Mouse (Mus musculus): ENCODE results near the gene Cactin. TPM values are rescaled to one million over a fixed set of nuclear protein-coding genes. Genes with fewer than 3 reads are reported as not detected.
A peak's percentile ranks its signal among the peaks of the same experiment; 100 is the strongest.

Cactin gene
- 10 to 100 TPM; 11.0 to 14.5 TPM for total RNA-seq (2021)
- long read RNA-seq, experiment 1, transcript Cactin-201 (9 exons, 2,715 nt): major isoform, 15 of 22 reads
- long read RNA-seq, experiment 1, partial matches to known transcripts: 5 of 22 reads
- long read RNA-seq, experiment 1, other reads (novel, unspliced or antisense): 2 of 22 reads
- long read RNA-seq, experiment 2, transcript Cactin-201 (9 exons, 2,715 nt): major isoform, 16 of 21 reads
- long read RNA-seq, experiment 2, partial matches to known transcripts: 3 of 21 reads
- long read RNA-seq, experiment 2, other reads (novel, unspliced or antisense): 2 of 21 reads

DNA sequence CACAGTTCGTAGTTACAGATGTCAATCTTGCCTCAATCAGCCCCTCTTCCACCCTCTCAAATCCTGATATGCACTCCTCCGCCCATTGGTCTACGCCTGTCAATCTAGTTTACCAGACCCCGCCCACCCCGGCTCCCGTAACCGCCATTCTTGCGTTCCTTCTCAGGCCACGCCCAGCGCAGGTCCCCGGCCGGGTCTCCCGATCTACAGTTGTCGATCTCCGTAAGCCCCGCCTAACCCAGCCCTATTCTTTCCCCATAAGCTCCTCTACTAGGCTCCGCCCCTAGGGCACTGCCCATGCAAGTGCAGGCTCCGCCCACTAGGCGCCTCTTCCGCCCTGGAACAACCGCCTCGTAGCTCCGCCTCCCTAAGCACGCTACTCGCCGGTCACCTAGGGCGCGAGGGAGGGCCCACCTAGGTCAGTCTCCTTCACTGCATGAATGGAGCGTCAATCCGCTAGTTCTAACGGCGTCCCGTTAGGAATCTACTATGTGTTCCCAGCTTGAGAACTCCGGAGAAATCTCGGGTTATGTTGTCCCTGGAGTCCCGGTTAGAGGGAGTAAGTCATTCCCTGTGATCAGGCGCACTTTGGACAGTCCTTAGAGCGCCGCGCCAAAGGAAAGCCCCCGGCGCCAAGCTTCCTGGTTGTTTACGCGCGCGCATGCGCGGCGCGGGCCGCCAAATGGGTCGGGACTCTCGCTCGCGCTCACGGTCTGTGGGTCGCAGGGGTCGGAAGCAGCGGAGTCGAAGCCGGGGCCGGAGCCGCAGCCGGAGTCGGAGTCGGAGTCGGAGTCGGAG lies at the start of gene Cactin:
Cactin (plus strand) TSS at position 554 of the 798 bp plus-strand sequence.
- DNase-seq: peak; percentile 97

DNA sequence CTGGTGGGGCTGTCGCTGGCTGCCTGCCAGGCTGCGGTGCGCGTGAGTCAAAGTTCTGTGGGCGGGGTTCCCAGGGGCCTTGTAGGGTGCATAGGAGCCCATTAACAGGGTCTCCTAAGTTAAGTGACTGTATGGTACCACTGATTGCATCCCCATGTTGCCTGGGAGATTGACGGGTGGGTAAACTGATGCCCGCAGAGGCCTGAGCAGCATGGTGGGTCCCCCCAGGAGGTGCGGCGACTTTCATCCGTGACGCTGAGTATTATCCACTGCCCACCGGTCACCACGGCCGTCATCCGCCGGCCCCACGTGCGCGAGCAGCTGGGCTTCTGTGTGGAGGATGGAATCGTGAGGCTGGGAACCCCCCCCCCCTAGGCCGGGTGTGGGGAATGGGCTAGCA lies 48.5 kb upstream of the Cactin start:
- no peak for DNase-seq

DNA sequence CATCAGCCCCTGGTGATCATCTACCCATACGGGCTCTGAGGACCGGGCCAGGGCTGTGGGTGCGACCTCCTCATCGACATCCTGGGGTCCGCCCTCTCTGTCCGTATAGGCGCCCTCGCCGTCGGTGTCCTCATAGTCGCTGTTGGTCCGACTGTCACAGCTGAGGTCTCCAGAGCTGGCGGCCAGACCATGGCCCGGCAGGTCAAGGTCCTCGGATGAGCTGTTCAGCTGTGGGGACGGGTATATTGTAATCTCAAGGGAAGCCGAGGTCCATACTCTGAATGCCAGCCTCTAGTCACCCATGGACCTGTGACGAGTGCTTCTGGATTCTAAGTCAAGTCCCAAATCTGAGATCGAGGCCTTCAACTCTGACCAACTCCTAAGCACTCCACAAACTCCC lies 47.1 kb upstream of the Cactin start:
- no peak for DNase-seq

DNA sequence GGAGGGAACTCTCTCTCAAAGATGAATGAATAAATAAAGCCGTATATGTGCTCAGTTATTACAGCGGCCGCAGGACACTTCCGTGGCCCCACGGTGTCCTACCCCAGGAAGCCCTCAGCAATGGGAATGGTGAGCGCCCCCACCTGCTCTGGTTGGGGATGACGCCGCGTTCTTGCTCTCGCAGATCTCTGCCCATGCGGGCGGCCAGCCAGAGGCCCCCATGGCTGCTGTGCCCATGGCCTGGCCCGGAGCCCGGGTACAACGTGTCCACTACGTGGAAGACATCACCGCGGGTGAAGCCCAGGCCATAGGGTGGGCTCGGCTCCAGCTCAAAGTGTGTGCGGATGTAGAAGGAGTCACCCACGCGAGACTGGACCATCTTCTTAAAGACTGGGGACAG lies 43.2 kb upstream of the Cactin start:
- no peak for DNase-seq

DNA sequence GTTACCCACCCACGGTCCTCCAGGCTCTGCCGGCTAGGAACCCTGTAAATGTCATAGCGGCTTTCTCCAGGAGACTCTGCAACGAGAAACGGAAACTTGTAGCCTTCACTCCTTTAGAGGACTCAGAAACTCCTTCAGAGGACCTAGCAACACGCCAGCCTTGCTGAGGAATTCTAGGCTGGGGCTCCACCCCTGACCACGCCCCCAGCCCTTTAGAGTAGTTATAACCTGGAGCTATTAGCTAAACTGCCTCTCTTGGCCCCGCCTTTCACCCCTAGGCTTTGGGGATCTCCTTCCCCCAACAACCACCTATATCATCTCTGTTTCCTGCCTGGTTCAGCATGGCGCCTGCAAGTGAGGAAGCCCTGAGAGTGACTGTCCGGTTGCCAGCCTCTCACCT lies 41.4 kb upstream of the Cactin start:
- no peak for DNase-seq

DNA sequence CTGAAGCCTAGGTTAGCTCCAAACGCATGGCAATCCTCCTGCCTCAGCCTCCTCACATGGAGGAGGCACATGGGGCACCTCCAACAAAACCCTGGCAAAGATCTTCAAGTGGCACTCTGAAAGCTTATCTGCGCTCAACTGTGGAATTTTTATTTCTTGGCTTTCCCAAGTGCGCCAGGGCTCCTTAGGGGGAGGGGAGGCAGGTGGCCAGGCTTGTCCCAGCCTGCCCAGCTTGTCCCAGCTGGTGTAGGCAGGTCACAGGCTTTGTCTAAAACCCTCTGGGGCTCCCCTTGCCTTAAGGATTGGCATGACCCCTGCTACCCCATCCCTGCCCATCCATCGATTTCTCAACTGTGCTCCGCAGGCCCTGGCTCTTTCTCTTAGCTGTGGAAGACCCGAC lies 36.7 kb upstream of the Cactin start:
- no peak for DNase-seq

DNA sequence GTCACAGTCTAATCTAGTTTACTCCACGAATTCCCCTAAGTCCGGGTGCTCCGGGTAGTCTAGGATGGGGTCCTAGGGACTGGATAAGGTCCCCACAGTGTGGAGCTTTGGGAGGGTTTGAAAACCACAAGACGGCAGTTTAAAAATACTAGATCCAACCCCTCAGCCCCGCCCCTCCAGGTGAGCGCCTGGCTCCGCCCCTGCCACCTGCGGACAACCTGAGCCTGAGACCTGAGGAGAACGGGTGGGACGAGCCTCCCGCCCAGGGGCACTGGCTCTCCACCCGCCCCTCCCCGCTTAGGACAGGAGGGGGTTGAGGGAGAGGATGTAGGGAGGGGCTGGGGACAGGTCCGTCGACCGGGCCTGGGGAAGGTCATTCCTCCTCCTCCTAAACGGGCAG lies 36.2 kb upstream of the Cactin start:
- DNase-seq: no peak

DNA sequence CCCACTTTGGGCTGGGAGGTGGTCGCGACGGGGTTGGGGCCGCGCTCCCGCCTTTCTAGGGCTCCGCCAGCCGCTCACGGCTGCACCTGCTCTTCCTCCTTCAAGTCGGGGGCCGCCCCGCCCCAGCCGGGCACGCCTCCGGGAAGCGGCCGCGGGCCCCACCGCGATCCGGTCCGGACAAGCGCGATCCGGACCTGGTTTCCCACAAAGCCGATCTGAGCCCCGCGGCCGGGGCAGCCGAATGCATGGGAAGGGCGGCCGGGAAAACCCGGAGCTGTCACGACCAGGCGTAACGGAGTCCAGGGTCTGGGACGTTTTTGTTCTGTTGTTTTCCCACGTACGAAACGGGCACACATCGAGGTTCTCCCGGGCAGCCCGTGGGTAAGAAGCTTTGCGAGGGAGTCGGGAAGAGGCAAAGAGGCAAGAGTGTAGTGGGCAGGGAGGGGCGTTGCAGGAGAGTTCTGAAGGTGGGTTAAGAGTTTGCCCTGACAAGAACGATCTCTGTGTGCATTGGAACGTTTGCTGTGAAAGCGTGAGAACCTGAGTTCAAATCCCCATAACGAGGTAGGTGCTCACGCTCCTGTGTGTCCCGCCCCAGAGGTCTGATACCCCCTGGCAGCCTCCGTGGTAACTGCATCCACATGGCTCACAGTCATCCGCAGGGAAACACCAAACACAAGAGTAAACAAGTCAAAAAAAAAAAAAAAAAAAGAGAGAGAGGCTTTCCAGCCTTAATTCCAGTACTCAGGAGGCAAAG lies 35.0 kb upstream of the Cactin start:
- DNase-seq: peak; percentile 92

DNA sequence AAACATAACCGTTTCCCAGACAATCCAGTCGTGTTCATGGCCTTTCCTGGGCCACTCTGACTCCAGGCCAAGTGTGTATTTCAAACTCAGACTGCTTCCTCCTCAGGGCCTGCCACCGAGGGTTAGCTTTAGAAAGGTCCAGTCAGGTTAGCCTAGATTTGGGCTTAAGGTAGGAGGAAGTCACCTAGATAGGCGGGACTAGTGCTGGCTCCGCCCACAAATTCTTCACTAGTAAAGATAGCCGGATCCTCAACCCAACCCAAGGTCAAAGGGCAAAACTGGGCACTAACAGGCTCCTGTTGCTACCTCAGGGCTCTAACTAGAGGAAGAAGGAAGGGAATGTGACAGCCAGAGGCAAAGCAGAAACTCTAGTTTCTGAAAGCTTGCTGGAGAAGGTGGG lies 34.3 kb upstream of the Cactin start:
- no peak for DNase-seq

DNA sequence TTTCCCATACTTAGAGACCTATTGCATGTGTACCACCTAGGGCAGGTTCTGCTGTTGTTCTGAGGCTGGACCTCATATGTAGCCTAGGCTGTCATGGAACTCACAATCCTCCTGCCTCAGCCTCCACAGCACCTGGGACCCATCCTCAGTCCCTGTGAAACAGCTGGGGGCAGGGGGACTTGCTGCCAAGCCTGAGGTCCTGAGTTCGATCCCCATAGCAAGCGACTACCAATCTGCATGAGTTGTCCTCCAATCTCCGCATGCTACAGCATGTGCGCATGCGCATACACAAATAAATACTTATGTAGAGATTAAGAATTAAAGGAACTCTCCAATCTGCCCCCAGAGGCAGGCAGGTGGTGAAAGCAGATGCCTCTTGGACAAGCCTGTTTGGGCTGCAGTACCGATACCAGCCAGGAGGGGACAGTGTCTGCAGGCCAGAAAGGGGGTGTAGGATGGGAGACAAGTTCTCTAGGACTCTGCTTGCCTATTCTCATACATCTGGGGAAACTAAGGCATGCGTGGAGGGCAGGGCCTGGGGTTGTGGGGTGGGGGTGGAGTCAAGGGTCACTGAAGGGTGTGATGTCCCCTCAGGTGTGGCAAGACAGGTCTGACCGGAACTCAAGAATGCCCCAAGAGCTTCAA lies 33.3 kb upstream of the Cactin start:
- peak; percentile 72 for DNase-seq

DNA sequence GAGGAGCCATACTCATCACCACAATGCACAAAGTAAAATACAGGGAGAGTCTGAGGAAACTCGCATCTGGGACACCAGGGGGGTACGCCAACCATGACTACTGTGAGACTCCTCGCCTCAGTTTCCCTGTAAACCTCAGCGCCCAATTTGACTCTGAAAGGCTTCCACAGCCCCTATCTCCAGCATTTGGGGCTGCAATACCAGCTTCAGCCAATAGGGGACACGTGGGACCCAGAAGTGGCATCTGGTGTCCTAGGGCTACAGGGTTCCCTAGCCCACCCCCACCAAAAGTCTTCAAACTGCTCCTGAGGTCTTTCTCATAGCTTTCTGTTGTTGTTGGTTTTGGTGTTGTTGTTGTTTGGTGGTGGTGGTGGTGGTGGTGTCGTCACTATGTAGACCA lies 32.3 kb upstream of the Cactin start:
- DNase-seq: peak; percentile 59

DNA sequence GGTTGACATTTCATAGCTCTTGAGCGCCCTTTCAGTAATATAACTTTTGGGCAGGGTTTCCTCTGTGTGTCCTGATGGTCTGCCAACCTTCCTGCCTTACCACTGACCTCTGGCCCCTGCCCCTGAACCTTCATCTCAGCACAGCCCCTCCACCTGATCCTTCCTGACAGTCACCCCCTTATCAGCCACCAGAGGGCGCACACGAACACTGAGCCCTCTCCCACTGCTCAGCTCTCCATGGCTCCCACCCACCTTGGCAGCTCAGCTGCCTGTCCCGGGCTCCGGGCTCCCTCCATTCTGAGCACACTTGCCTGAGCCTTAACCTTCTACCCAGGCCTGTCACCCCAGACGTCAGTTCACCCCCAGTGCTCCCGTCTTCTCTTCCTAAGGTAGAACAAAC lies 31.6 kb upstream of the Cactin start:
- peak; percentile 70 for DNase-seq

DNA sequence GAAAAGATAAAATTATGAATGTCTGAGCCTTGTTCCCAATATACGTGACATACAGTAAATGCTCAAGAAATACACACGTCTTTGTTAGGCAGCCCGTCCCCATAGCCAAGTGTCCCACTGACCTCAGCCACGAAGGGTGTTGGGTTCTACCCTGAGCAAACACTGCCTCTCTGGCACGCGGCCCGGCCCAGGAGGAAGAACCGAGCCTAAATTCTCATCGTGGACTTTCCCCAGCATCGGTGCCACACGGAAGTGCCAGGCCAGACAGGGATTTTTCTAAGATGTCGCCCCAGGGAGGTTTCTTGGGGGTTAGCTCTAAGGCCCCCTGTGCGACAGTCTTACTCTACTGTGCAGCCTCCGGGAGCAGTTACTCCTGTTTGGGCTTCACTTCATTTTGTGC lies 31.1 kb upstream of the Cactin start:
- DNase-seq: no peak

DNA sequence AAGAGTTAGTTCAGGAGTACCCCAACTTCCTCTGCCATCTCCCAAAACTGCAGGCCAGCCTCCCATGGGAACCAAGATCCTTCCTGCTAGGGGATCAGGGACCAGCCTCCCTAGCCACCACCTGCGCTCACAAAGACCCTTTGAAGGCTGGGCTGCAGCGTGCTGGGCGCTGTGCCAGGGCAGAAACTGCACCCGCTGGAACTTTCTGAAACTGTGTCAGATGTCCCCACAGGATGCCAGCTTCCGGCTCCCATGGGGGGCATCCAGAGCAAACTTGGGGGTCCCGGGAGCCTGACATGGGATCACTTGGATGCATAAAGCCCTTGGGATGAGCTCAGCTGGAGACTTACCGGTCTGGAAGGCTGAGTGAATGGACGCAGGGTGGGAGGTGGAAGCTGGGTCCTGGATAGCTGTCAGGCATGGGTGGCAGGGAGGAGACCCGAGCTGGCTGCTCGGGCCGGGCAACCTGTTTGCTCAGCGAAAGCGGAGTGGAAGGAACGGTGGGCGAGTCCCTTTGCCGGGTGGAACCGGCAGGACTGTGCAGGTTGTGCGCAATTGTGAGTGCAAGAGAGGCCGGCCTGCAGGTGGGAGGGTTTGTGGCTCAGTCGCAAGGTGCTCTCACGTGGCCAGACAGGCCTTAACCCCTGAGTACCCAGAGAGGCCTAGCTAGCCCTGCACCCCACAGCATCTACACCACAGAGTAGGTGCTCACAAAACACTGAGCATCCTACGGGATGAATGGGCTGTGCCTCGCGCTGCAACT lies 30.0 kb upstream of the Cactin start:
- no peak for DNase-seq

DNA sequence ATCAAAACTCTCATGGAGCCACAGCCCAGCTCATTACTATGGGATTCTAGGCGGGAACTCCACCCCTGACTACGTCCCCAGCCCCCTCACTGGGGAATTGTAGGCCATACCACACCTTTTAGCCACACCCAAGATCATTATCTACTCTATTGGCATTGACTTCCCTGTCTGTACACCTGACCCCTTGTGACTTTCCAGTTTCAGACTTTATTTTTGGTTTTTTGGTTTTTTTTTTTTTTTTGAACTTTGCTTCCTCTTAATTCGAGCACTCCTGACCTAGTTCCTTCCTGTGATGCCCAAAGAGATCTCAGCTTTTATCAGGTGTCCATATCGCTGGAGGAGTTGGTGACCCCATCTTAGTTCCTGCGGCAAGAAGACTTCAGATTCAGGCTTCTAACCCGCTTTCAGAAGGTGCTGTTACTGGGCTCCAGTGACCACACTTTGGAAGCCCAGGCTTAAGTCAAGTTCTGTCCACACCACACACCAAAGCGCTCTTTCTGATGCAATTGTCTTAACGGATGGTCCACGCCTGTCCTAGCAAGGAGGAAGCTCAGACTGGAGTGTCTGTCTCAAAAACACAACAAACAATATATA lies 29.3 kb upstream of the Cactin start, which contains the start of gene Tjp3:
Tjp3 (minus strand) TSS at position 71 of the 594 bp plus-strand sequence.
- DNase-seq: no peak

DNA sequence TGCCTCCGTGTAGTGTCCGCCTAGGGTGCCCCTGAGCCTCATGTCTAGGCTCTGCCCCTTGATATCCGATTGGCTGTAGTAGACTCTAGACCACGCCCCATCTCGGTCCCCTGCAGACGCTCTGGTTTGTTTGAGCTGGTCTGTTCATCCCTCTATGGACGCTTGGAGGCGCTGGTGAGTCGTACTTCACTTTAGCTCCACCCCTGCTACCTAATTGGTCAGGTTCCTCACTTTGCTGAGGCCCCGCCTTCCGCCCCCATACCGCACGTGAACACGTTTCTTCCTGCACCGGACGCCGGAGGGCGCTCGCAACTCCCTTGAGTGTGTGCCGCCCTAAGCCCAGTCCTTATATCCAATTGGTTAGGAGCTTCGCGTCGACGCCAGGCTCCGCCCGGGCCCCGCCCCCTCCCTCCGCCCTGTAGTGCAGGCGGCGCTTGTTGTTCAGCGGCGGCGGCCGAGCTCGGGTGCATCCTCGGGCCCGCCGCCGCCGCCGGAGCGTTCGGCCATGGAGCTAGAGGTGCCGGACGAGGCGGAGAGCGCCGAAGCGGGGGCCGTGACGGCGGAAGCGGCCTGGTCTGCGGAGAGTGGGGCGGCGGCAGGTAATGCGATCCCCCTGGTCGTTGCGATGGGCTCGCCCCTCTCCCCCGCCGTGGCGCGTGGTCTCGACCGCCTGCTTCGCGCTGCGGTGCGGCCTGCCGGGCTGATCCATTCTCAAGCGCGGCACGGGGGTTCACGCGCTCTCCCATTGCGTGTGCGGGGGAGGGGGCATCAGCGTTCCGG lies 28.2 kb upstream of the Cactin start, which contains the start of gene Pip5k1c:
Pip5k1c (plus strand) TSS at position 410 of the 780 bp plus-strand sequence.
- DNase-seq: peak; percentile 97

DNA sequence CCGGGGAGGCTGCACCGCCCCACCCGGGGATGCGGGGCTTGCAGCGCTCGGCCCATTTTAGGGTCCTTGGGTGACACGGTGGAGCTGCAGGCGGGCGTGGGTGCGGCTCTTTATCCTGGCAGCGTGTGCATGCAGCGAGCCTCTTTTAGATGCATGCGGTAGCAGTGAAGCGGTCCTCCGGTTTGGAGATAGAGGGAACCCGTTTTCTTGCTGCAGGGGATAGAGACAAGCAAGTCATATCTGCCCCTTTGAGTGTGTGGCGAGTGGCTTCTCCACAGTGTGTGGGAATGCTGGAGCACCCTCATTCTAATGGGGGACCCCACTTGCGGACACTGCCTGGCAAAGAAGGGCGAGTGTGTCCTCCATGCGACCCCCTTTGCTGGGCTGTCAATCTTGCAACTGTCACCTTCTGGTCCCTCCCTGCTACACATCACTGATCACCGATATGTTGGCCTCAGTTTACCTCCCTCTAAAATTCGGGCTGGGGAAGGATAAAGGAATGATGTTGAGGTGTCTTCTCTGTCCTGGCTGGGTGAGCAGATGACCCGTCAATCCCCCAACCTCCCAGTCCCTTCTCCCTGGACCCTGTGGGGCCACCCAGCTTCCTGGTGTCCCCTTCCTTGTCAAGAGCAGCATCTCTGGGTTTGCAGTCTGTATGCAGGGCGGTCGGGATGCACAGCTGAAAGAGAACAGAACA lies 27.4 kb upstream of the Cactin start:
- no peak for DNase-seq

DNA sequence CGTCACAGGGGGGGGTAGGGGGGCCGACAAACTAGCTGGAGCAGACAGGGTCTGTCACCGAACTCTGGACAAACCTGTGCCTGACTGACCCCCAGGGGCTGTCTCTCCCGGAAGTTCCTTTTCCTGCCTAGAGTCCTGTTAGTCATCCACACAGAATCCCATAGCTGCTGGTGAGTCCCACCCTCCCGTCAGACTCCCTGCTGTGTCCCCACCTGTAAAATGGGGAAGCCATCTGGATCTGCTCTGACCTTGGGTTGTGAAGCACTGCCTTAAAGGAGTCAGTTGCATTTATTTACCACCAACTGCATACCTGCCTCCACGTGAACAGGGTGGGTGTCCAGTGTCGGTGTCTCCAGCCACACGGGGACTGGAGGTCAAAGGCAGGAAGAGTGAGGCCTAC lies 26.5 kb upstream of the Cactin start:
- no peak for DNase-seq

DNA sequence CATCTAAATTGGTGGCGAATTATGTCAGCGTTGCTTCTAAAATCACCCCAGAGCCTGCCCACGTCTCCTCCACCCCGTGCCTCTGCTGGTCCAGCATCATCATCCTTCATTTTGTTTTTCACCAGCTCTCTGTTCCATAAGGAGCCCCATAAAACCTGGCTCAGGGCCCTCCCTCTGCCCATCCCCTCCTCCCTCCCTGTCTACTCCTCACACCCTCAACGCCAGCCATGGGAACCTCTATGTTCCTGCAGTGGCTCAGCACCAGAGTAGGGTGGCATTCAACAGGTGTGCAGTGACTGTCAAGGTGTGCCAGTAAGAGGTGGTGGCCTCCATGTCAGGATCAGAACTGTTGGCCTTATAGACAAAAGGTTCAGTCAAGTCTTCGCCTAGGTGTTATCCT lies 25.7 kb upstream of the Cactin start:
- DNase-seq: no peak

DNA sequence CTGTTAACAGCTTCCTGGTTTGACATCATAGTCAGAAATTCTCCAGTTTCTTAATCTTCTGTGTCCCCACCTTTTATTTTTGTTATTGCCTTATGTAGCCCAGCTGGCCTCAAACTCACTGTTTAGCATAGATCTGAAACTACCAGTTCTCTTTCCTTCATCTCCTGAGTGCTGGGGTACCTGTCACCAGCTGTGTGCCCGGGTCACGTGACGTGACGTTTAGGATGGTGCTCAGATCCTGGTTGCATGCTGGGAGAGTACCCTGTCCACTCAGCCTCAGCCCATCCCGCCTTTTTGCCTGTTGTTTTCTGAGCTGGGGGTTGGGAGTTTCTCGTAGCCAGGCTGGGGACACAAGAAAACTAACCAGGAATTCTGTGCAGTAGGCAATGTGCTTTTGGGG lies 23.7 kb upstream of the Cactin start:
- no peak for DNase-seq

Measured in gastrocnemius, postnatal 10 days (tissue).